Mouse (Mus musculus): ENCODE data around the gene Elobl. TPM values are rescaled to one million over a fixed set of nuclear protein-coding genes. Genes with fewer than 3 reads are reported as not detected.
"Not testable (repeated sequence)": the region's sequence is repeated elsewhere in the genome, so short reads cannot be mapped to it uniquely, and the experiment has no call there.

Gene Elobl
- polyA plus RNA-seq, 2 experiments = not detected

DNA sequence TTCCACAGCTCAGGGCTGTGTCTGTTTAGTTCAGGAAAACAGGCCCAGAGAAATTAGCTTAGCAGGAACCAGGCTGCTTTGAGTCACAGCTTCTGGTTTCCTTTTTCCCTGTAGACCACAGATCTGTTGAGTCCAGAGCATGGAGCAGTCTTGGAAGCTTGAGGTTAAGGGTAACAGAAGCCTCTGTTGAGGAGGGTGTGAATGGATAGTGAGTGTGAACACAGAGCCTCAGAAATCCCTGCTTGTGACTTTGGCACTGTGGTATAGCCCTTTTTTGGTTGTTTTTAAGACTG is 33.7 kb upstream of the Elobl start:
- no peaks in the 10 kb centered on the region for H3K36me3 ChIP-seq (ENCODE audit: control insufficient read depth, insufficient read depth, low read length)
- H3K27me3 ChIP-seq (ENCODE audit: control insufficient read depth, insufficient read depth, low read length) = peaks cover 17% of the 10 kb centered on the region
- H3K27ac ChIP-seq (replicated peaks; ENCODE audit: low read depth, low read length) = no peak overlapping the region
- no peak overlapping the region for H3K9ac ChIP-seq (ENCODE audit: low read depth, low read length, severe bottlenecking)
- H3K4me3 ChIP-seq (replicated peaks; ENCODE audit: low read length) = no peak overlapping the region
- TF ChIP-seq POLR2A (IDR thresholded peaks at IDR 0.05; ENCODE audit: borderline replicate concordance, extremely low read depth, insufficient read depth, insufficient read length) = no peak
- no peaks in the 10 kb centered on the region for H3K4me1 ChIP-seq (ENCODE audit: control insufficient read depth, insufficient read depth, low read length)
- H3K4me2 ChIP-seq (replicated peaks; ENCODE audit: low read depth, low read length, severe bottlenecking) = peak overlapping the region; percentile 59; the same call in 1 of the 2 replicates
- ATAC-seq (ENCODE audit: low FRiP score, low read depth) (no peak), DNase-seq (ENCODE audit: low spot score) (no peak)
- no peaks in the 10 kb centered on the region for H3K9me3 ChIP-seq (ENCODE audit: control insufficient read depth, low read length)

DNA sequence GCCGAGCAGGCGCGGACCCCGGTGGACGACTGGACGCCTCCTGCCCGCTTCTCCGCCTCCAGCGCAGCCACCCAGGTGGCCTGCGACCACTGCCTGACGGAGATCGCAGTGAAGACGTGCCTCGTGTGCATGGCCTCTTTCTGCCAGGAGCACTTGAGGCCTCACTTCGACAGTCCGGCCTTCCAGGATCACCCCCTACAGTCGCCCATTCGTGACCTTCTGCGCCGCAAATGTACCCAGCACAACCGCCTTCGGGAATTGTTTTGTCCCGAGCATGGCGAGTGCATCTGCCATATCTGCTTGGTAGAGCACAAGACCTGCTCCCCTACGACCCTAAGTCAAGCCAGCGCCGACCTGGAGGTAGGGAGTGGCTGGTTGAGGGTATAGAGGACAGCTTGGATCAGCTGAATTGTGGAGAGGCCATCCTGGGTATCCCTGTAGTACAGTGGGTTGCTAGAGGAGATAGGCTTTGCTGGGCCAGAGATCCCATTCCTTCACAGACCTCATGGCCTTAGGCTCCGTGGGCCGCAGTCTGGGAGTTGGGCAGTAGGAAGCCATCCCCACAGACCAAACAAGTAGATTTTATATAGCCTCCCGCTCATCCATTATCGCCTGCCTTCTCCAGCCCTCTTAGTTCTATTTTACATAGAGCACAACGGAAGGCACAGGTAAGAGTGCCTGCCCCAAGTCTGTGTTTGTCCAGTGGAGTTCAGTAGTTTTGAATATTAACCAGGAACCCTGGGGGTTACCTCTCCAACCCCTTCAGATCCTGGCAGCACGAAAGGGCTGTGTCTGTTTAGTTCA is 33.2 kb upstream of the Elobl start:
- ATAC-seq (ENCODE audit: low FRiP score, low read depth) (0 out of 2 replicates have a peak, but pooled peaks have one; percentile 2), DNase-seq (ENCODE audit: low spot score) (no peak)
- WGBS = 35% methylated on average over 33 of the region's 33 CpGs

DNA sequence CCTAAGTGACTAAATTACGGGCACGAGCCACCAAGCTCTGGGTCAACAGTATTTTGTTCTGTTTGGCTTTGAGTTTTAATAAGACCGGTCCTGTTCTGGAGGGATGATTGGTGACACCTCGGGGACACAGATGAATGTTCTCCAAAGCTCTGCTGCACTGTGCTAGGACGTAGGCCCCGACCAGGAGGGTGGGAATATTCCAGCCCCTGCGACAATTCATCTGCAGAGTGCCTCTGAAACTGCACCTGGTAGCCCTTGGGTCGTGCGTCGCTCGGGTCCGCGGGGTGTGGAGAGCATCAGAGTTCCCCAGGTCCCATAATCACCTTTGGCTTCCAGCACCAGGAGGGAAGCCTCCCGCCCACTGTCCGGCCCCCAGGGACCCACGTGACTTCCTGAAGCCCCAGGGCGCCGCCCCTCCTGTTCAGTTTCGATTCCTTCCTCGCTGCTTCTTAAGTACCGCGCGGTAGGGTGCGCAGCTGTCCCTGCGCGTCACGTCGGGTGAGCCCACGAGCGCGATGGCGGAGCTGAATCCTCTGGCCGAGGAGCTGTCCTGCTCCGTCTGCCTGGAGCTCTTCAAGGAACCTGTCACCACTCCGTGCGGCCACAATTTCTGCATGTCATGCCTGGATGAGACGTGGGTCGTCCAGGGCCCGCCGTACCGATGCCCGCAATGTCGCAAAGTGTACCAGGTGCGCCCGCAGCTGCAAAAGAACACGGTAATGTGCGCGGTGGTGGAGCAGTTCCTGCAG is 32.4 kb upstream of the Elobl start, which contains the start of gene Trim25:
Gene Trim25, plus strand, starts transcription at position 403 of the 749 bp plus-strand sequence.
- peak within 1 kb of the TSS; percentile 59 for H3K4me2 ChIP-seq (replicated peaks; ENCODE audit: low read depth, low read length, severe bottlenecking)
- 8% methylated on average over 39 of the region's 48 CpGs for WGBS
- peak within 1 kb of the TSS; percentile 51 for H3K9ac ChIP-seq (ENCODE audit: low read depth, low read length, severe bottlenecking)
- peaks cover 17% of the 10 kb centered on the region for H3K27me3 ChIP-seq (ENCODE audit: control insufficient read depth, insufficient read depth, low read length)
- H3K27ac ChIP-seq (replicated peaks; ENCODE audit: low read depth, low read length) = no peak within 1 kb of the TSS
- ATAC-seq (ENCODE audit: low FRiP score, low read depth) (peak; percentile 64), DNase-seq (ENCODE audit: low spot score) (peak; percentile 78)
- no peaks in the 10 kb centered on the region for H3K4me1 ChIP-seq (ENCODE audit: control insufficient read depth, insufficient read depth, low read length)
- no peaks in the 10 kb centered on the region for H3K9me3 ChIP-seq (ENCODE audit: control insufficient read depth, low read length)
- H3K4me3 ChIP-seq (replicated peaks; ENCODE audit: low read length) = peak within 1 kb of the TSS; percentile 47
- TF ChIP-seq POLR2A (IDR thresholded peaks at IDR 0.05; ENCODE audit: borderline replicate concordance, extremely low read depth, insufficient read depth, insufficient read length) = no peak
- H3K36me3 ChIP-seq (ENCODE audit: control insufficient read depth, insufficient read depth, low read length) = no peaks in the 10 kb centered on the region

More for the DNA sequence above, 33.2 kb upstream of the Elobl start:
- peak overlapping the region; percentile 51 for H3K9ac ChIP-seq (ENCODE audit: low read depth, low read length, severe bottlenecking)
- H3K27ac ChIP-seq (replicated peaks; ENCODE audit: low read depth, low read length) = no peak overlapping the region
- peak overlapping the region; percentile 47 for H3K4me3 ChIP-seq (replicated peaks; ENCODE audit: low read length)
- no peak for TF ChIP-seq POLR2A (IDR thresholded peaks at IDR 0.05; ENCODE audit: borderline replicate concordance, extremely low read depth, insufficient read depth, insufficient read length)
- H3K9me3 ChIP-seq (ENCODE audit: control insufficient read depth, low read length) = no peaks in the 10 kb centered on the region
- H3K27me3 ChIP-seq (ENCODE audit: control insufficient read depth, insufficient read depth, low read length) = peaks cover 17% of the 10 kb centered on the region
- peak overlapping the region; percentile 59 for H3K4me2 ChIP-seq (replicated peaks; ENCODE audit: low read depth, low read length, severe bottlenecking)
- H3K4me1 ChIP-seq (ENCODE audit: control insufficient read depth, insufficient read depth, low read length) = no peaks in the 10 kb centered on the region
- no peaks in the 10 kb centered on the region for H3K36me3 ChIP-seq (ENCODE audit: control insufficient read depth, insufficient read depth, low read length)

DNA sequence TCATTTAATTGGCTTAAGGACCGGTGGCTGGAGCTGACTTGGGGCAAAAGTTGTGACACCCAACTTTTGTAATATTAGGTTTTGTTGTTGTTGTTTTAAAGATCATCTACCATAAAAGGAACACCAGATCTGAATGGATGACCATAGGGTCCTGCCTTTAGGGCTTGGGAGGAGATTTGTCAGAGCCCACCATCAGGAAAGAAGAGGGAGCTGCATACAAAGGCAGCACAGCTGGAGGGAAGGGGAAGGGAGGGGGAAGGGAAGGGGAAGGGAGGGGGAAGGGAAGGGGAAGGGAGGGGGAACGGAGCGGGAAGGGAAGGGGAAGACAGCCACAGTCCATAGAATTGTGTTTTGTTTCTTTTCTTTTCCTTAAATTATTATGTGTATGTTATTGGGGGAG is 31.7 kb upstream of the Elobl start:
- no peak overlapping the region for H3K27ac ChIP-seq (replicated peaks; ENCODE audit: low read depth, low read length)
- H3K36me3 ChIP-seq (ENCODE audit: control insufficient read depth, insufficient read depth, low read length) = no peaks in the 10 kb centered on the region
- H3K4me3 ChIP-seq (replicated peaks; ENCODE audit: low read length) = no peak overlapping the region
- no peak for DNase-seq (ENCODE audit: low spot score)
- H3K9ac ChIP-seq (ENCODE audit: low read depth, low read length, severe bottlenecking) = no peak overlapping the region
- H3K4me1 ChIP-seq (ENCODE audit: control insufficient read depth, insufficient read depth, low read length) = no peaks in the 10 kb centered on the region
- no peak overlapping the region for H3K4me2 ChIP-seq (replicated peaks; ENCODE audit: low read depth, low read length, severe bottlenecking)
- no peak for ATAC-seq (ENCODE audit: low FRiP score, low read depth)
- H3K9me3 ChIP-seq (ENCODE audit: control insufficient read depth, low read length) = no peaks in the 10 kb centered on the region
- no peak for TF ChIP-seq POLR2A (IDR thresholded peaks at IDR 0.05; ENCODE audit: borderline replicate concordance, extremely low read depth, insufficient read depth, insufficient read length)
- peaks cover 17% of the 10 kb centered on the region for H3K27me3 ChIP-seq (ENCODE audit: control insufficient read depth, insufficient read depth, low read length)
- WGBS = 19% methylated on average over 3 of the region's 3 CpGs

DNA sequence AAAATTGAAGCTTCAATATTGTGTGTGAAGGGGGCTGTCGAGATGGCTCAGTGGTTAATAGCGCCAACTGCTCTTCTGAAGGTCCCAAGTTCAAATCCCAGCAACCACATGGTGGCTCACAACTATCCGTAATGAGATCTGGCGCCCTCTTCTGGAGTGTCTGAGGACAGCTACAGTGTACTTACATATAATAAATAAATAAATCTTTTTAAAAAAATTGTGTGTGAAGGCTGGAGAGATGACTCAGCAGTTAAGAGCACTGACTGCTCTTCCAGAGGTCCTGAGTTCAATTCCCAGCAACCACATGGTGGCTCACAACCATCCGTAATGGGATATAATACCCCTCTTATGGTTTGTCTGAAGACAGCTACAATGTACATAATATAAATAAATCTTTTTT is 30.6 kb upstream of the Elobl start:
- not testable (repeated sequence) for DNase-seq (ENCODE audit: low spot score); H3K9ac ChIP-seq (ENCODE audit: low read depth, low read length, severe bottlenecking); ATAC-seq (ENCODE audit: low FRiP score, low read depth); H3K27ac ChIP-seq (replicated peaks; ENCODE audit: low read depth, low read length); H3K4me3 ChIP-seq (replicated peaks; ENCODE audit: low read length); H3K36me3 ChIP-seq (ENCODE audit: control insufficient read depth, insufficient read depth, low read length); H3K4me1 ChIP-seq (ENCODE audit: control insufficient read depth, insufficient read depth, low read length); H3K9me3 ChIP-seq (ENCODE audit: control insufficient read depth, low read length); H3K4me2 ChIP-seq (replicated peaks; ENCODE audit: low read depth, low read length, severe bottlenecking)
- peaks cover 17% of the 10 kb centered on the region for H3K27me3 ChIP-seq (ENCODE audit: control insufficient read depth, insufficient read depth, low read length)
- 88% methylated on average over 5 of the region's 5 CpGs for WGBS
